ENCODE assay signal across 20 mouse cellular contexts in genomic region chr8:30636791-30637190, GRCm38 (mm10).
A peak's percentile ranks its signal among the peaks of the same experiment; 100 is the strongest.
DNase-seq lines count a peak whose midpoint lies in the region; ATAC-seq and TF ChIP-seq lines count a peak whose summit lies in the region.
"Had no signal": no experiment of that assay in that cellular context is flagged by ENCODE, and none has a peak within 500 bp of the region (broad histone marks: within the 10 kb centered on the region; RNA-seq: fewer than 3 reads in every experiment).

No protein-coding gene starts in this region.

- ATAC-seq in forebrain, embryonic 16.5 days = peak; percentile 66
- peak; percentile 58; the same call in 1 of the 2 replicates for ATAC-seq in neural tube, embryonic 14.5 days (ENCODE audit: low read depth)
- ATAC-seq in neural tube, embryonic 15.5 days (ENCODE audit: low FRiP score) = no peak
- ATAC-seq: intestine, postnatal 0 days had no signal

- H3K4me1 ChIP-seq in forebrain, embryonic 16.5 days (replicated peaks; ENCODE audit: control insufficient read depth, insufficient read depth, low read length) = no peaks in the 10 kb centered on the region
- no peaks in the 10 kb centered on the region for H3K4me1 ChIP-seq in forebrain, embryonic 10.5 days
- no peaks in the 10 kb centered on the region for H3K4me1 ChIP-seq in neural tube, embryonic 14.5 days (ENCODE audit: control insufficient read depth, insufficient read depth, low read length)
- no peaks in the 10 kb centered on the region for H3K4me1 ChIP-seq in neural tube, embryonic 15.5 days
- no peaks in the 10 kb centered on the region for H3K4me1 ChIP-seq in lung, adult 2 months (ENCODE audit: control insufficient read depth, insufficient read depth, low read length)
- H3K4me1 ChIP-seq: kidney, embryonic 15.5 days; neural tube, embryonic 13.5 days had no signal

- H3K9me3 ChIP-seq in forebrain, embryonic 16.5 days (ENCODE audit: control insufficient read depth, low read length) = no peaks in the 10 kb centered on the region
- H3K9me3 ChIP-seq in forebrain, embryonic 10.5 days = no peaks in the 10 kb centered on the region
- no peaks in the 10 kb centered on the region for H3K9me3 ChIP-seq in neural tube, embryonic 14.5 days (ENCODE audit: control insufficient read depth, low read length)
- no peaks in the 10 kb centered on the region for H3K9me3 ChIP-seq in neural tube, embryonic 15.5 days (replicated peaks)
- H3K9me3 ChIP-seq: kidney, embryonic 15.5 days; neural tube, embryonic 13.5 days had no signal

- H3K4me2 ChIP-seq in forebrain, embryonic 16.5 days (ENCODE audit: low read length) = no peak overlapping the region
- H3K4me2 ChIP-seq in neural tube, embryonic 14.5 days (ENCODE audit: low read depth, low read length) = no peak overlapping the region
- H3K4me2 ChIP-seq in neural tube, embryonic 15.5 days = no peak overlapping the region
- H3K4me2 ChIP-seq: kidney, embryonic 15.5 days; liver, embryonic 11.5 days; lung, embryonic 14.5 days; neural tube, embryonic 13.5 days had no signal

- no peak overlapping the region for H3K4me3 ChIP-seq in forebrain, embryonic 16.5 days (replicated peaks; ENCODE audit: low read length)
- no peak overlapping the region for H3K4me3 ChIP-seq in forebrain, embryonic 10.5 days
- H3K4me3 ChIP-seq in neural tube, embryonic 14.5 days (ENCODE audit: low read depth, low read length) = no peak overlapping the region
- H3K4me3 ChIP-seq in neural tube, embryonic 15.5 days (replicated peaks) = no peak overlapping the region
- H3K4me3 ChIP-seq in lung, adult 2 months (replicated peaks; ENCODE audit: extremely low read depth, low read depth, low read length) = no peak overlapping the region
- H3K4me3 ChIP-seq: kidney, embryonic 15.5 days; neural tube, embryonic 13.5 days had no signal

- H3K36me3 ChIP-seq in forebrain, embryonic 16.5 days (ENCODE audit: control insufficient read depth, insufficient read depth) = no peaks in the 10 kb centered on the region
- no peaks in the 10 kb centered on the region for H3K36me3 ChIP-seq in forebrain, embryonic 10.5 days (replicated peaks)
- H3K36me3 ChIP-seq in neural tube, embryonic 14.5 days (ENCODE audit: control insufficient read depth, insufficient read depth, low read length) = no peaks in the 10 kb centered on the region
- no peaks in the 10 kb centered on the region for H3K36me3 ChIP-seq in neural tube, embryonic 15.5 days
- H3K36me3 ChIP-seq: kidney, embryonic 15.5 days; neural tube, embryonic 13.5 days had no signal

- DNase-seq in forebrain, embryonic 10.5 days (ENCODE audit: extremely low spot score, low spot score) = no peak
- peak; percentile 76 for DNase-seq in cerebellum, adult 9-11 months
- no peak for DNase-seq in lung, adult 2 months
- no peak for DNase-seq in c-Kit-positive CD71-positive TER-119-positive erythroid progenitor cells, embryonic 14.5 days (ENCODE audit: low spot score)
- DNase-seq in lung, postnatal 10 days = no peak
- DNase-seq: adrenal gland, postnatal 36 days; embryo, embryonic 11 days; kidney, postnatal 4 days; layer of hippocampus, adult 9-11 months; lung, embryonic 14.5 days; lung, postnatal 4 days; retina, postnatal 1 day; thymus, adult 2 months had no signal

- H3K27ac ChIP-seq in forebrain, embryonic 16.5 days (ENCODE audit: low read length) = no peak overlapping the region
- H3K27ac ChIP-seq in forebrain, embryonic 10.5 days = no peak overlapping the region
- no peak overlapping the region for H3K27ac ChIP-seq in neural tube, embryonic 14.5 days (ENCODE audit: low read depth, low read length)
- no peak overlapping the region for H3K27ac ChIP-seq in neural tube, embryonic 15.5 days (replicated peaks)
- H3K27ac ChIP-seq: kidney, embryonic 15.5 days; neural tube, embryonic 13.5 days had no signal

- H3K27me3 ChIP-seq in forebrain, embryonic 16.5 days (replicated peaks; ENCODE audit: control insufficient read depth, insufficient read depth, low read length) = no peaks in the 10 kb centered on the region
- H3K27me3 ChIP-seq in forebrain, embryonic 10.5 days (ENCODE audit: poor library complexity, severe bottlenecking) = no peaks in the 10 kb centered on the region
- H3K27me3 ChIP-seq in neural tube, embryonic 14.5 days (ENCODE audit: control insufficient read depth, insufficient read depth, low read length) = no peaks in the 10 kb centered on the region
- no peaks in the 10 kb centered on the region for H3K27me3 ChIP-seq in neural tube, embryonic 15.5 days (replicated peaks)
- H3K27me3 ChIP-seq: kidney, embryonic 15.5 days; neural tube, embryonic 13.5 days had no signal

- WGBS in forebrain, embryonic 16.5 days = 68% methylated on average over 2 of the region's 2 CpGs
- 88% methylated on average over 2 of the region's 2 CpGs for WGBS in forebrain, embryonic 10.5 days
- WGBS in neural tube, embryonic 14.5 days = 59% methylated on average over 2 of the region's 2 CpGs
- WGBS in neural tube, embryonic 15.5 days = 58% methylated on average over 2 of the region's 2 CpGs
- WGBS in lung, adult 2 months = 74% methylated on average over 2 of the region's 2 CpGs

- no peak for TF ChIP-seq POLR2A in lung, adult 2 months (IDR thresholded peaks at IDR 0.05; ENCODE audit: borderline replicate concordance, extremely low read depth, low read depth, low read length)

- H3K9ac ChIP-seq in forebrain, embryonic 16.5 days (replicated peaks; ENCODE audit: low read depth, low read length) = no peak overlapping the region
- H3K9ac ChIP-seq in neural tube, embryonic 14.5 days (replicated peaks; ENCODE audit: low read depth, low read length) = no peak overlapping the region
- no peak overlapping the region for H3K9ac ChIP-seq in neural tube, embryonic 15.5 days (replicated peaks)
- H3K9ac ChIP-seq: kidney, embryonic 15.5 days; lung, embryonic 14.5 days; neural tube, embryonic 13.5 days had no signal

- no peak for TF ChIP-seq CTCF in lung, adult 2 months (IDR thresholded peaks at IDR 0.05; ENCODE audit: insufficient read depth, low read length)
